Mouse (Mus musculus): ENCODE data around the gene Abhd6.

Abhd6 gene

GRCm38 (mm10) chr14:8002432-8003092, at the start of gene Abhd6:
Gene Abhd6, plus strand, starts transcription at chr14:8002902.
- peak; percentile 78 to 79 for DNase-seq

GRCm38 (mm10) chr14:7954071-7954471, 48.6 kb upstream of the Abhd6 start:
- DNase-seq = no peak

GRCm38 (mm10) chr14:7956427-7956826, 46.3 kb upstream of the Abhd6 start:
- no peak for DNase-seq

GRCm38 (mm10) chr14:7957049-7957448, 45.7 kb upstream of the Abhd6 start, which contains the start of gene Gm45521:
Gene Gm45521, plus strand, starts transcription at chr14:7957288.
- DNase-seq = no peak

GRCm38 (mm10) chr14:7960616-7961015, 42.1 kb upstream of the Abhd6 start:
- no peak for DNase-seq

GRCm38 (mm10) chr14:7961714-7962113, 41.0 kb upstream of the Abhd6 start:
- DNase-seq = no peak

- no peak for DNase-seq
These were observed 40.1 kb upstream of the Abhd6 start for GRCm38 (mm10) chr14:7962626-7963025.

- DNase-seq = no peak
These were observed 39.5 kb upstream of the Abhd6 start for GRCm38 (mm10) chr14:7963160-7963559.

GRCm38 (mm10) chr14:7964219-7964889, 38.3 kb upstream of the Abhd6 start:
- DNase-seq = peak; percentile 21 to 37

GRCm38 (mm10) chr14:7971889-7972493, 30.7 kb upstream of the Abhd6 start:
- no peak for DNase-seq

GRCm38 (mm10) chr14:7974643-7975042, 28.1 kb upstream of the Abhd6 start:
- DNase-seq = no peak

GRCm38 (mm10) chr14:7975177-7975576, 27.5 kb upstream of the Abhd6 start:
- DNase-seq = no peak

GRCm38 (mm10) chr14:7977471-7977870, 25.2 kb upstream of the Abhd6 start:
- no peak for DNase-seq

GRCm38 (mm10) chr14:7978183-7978582, 24.5 kb upstream of the Abhd6 start:
- no peak for DNase-seq

- DNase-seq = no peak
These were observed 21.5 kb upstream of the Abhd6 start for GRCm38 (mm10) chr14:7981226-7981625.

- no peak for DNase-seq
These were observed 15.8 kb upstream of the Abhd6 start for GRCm38 (mm10) chr14:7986913-7987312.

- DNase-seq = no peak
These were observed 13.3 kb upstream of the Abhd6 start for GRCm38 (mm10) chr14:7989371-7989770.

GRCm38 (mm10) chr14:7989961-7990360, 12.7 kb upstream of the Abhd6 start:
- DNase-seq = no peak

- no peak for DNase-seq
These were observed 11.5 kb upstream of the Abhd6 start for GRCm38 (mm10) chr14:7991108-7991776.

- no peak for DNase-seq
These were observed 10.5 kb upstream of the Abhd6 start for GRCm38 (mm10) chr14:7992158-7992557.

- peak; percentile 26 to 27 for DNase-seq
These were observed 8.4 kb upstream of the Abhd6 start, which contains the start of gene Dnase1l3 for GRCm38 (mm10) chr14:7994271-7994767. Gene Dnase1l3, minus strand, starts transcription at chr14:7994573.

GRCm38 (mm10) chr14:7997255-7997696, 5.4 kb upstream of the Abhd6 start:
- DNase-seq = peak; percentile 88 to 94

- DNase-seq = no peak
These were observed 3.7 kb upstream of the Abhd6 start for GRCm38 (mm10) chr14:7999030-7999429.

Measured in thymus, postnatal 36 days (tissue).